Mouse (Mus musculus) CH12.LX (cell line): ENCODE measurements around the gene Ctdspl2. TPM values are rescaled to one million over a fixed set of nuclear protein-coding genes. Genes with fewer than 3 reads are reported as not detected.

ENCODE experiments used
- DNase-seq: peaks from one replicate; pipeline ENCODE4 v3.0.0-alpha.2; 2013; ENCODE audit errors: extremely low read depth
- H3K27ac ChIP-seq: 2 replicates; pipeline ENCODE4 v1.5.1; 2012; ENCODE audit warnings: low read depth, mild to moderate bottlenecking, control low read depth, moderate library complexity; ENCODE audit not compliant: insufficient read depth
- H3K27me3 ChIP-seq: replicated peaks from 2 replicates; pipeline ENCODE3; 2012; ENCODE audit warnings: inconsistent platforms
- H3K36me3 ChIP-seq, 2 experiments: replicated peaks in 1 of 2; 2 replicates each; pipeline versions ENCODE3 to v1.6.1; 2012; ENCODE audit warnings: inconsistent platforms in 1 of 2, low read length in 1 of 2, mild to moderate bottlenecking in 1 of 2, mixed read lengths in 1 of 2, moderate library complexity in 1 of 2; ENCODE audit not compliant: control insufficient read depth in 1 of 2, insufficient read depth in 1 of 2
- H3K4me1 ChIP-seq, 2 experiments: 2 replicates each; pipeline ENCODE4 v1.6.1; 2012; ENCODE audit warnings: inconsistent platforms in 1 of 2, moderate library complexity in 1 of 2; ENCODE audit not compliant: insufficient read depth in 2 of 2, control insufficient read depth in 1 of 2
- H3K4me2 ChIP-seq: 2 replicates; pipeline ENCODE4 v1.6.1; 2012; ENCODE audit warnings: low read depth, mild to moderate bottlenecking, control low read depth; ENCODE audit not compliant: poor library complexity, insufficient read depth, severe bottlenecking
- H3K4me3 ChIP-seq, 3 experiments: fragments of 150-350 bp in 1 of 3; sonication (generic) in 1 of 3; replicated peaks in 1 of 3; 2 replicates each; pipeline versions ENCODE3 to v1.5.1; 2011 to 2012; ENCODE audit warnings: low read depth in 2 of 3, low read length in 2 of 3, mild to moderate bottlenecking in 2 of 3, moderate library complexity in 2 of 3, control low read depth in 1 of 3, improper control_type of control experiment in 1 of 3, inconsistent platforms in 1 of 3, mixed read lengths in 1 of 3; ENCODE audit not compliant: poor library complexity in 1 of 3
- H3K79me2 ChIP-seq: replicated peaks from 2 replicates; pipeline ENCODE4 v1.6.1; 2012; ENCODE audit warnings: mild to moderate bottlenecking, moderate library complexity; ENCODE audit not compliant: control insufficient read depth, poor library complexity, insufficient read depth, severe bottlenecking; ENCODE audit errors: extremely low read depth
- H3K9ac ChIP-seq: 2 replicates; pipeline ENCODE4 v1.6.1; 2012; ENCODE audit warnings: low read depth, mild to moderate bottlenecking, control low read depth, moderate library complexity; ENCODE audit not compliant: insufficient read depth
- H3K9me3 ChIP-seq: replicated peaks from 2 replicates; pipeline ENCODE3; 2012; ENCODE audit warnings: low read length, inconsistent platforms, mixed read lengths
- BHLHE40 ChIP-seq: IDR thresholded peaks from 2 replicates; pipeline ENCODE4 v1.6.1; 2011; ENCODE audit warnings: mild to moderate bottlenecking, low read depth, low read length, improper control_type of control experiment
- CHD1 ChIP-seq: IDR thresholded peaks from 2 replicates; pipeline ENCODE4 v1.6.1; 2012; ENCODE audit warnings: low read depth, low read length, improper control_type of control experiment, inconsistent platforms
- CHD2 ChIP-seq: IDR thresholded peaks from 2 replicates; pipeline ENCODE4 v1.6.1; 2011; ENCODE audit warnings: low read length, improper control_type of control experiment
- CTCF ChIP-seq, 2 experiments: IDR thresholded peaks in 1 of 2; conservative IDR thresholded peaks in 1 of 2; 2 replicates each; pipeline ENCODE4 v1.5.1; 2011 to 2012; ENCODE audit warnings: low read depth in 2 of 2, low read length in 2 of 2, improper control_type of control experiment in 1 of 2, inconsistent platforms in 1 of 2, mild to moderate bottlenecking in 1 of 2, moderate library complexity in 1 of 2
- E2F4 ChIP-seq: IDR thresholded peaks from 2 replicates; pipeline ENCODE4 v1.6.1; 2011; ENCODE audit warnings: low read depth, low read length, improper control_type of control experiment; ENCODE audit not compliant: insufficient replicate concordance
- ELF1 ChIP-seq: IDR thresholded peaks from 2 replicates; pipeline ENCODE4 v1.6.1; 2014; ENCODE audit warnings: low read depth, mild to moderate bottlenecking, inconsistent platforms, low read length, improper control_type of control experiment
- EP300 ChIP-seq: IDR thresholded peaks from 2 replicates; pipeline ENCODE4 v1.6.1; 2011; ENCODE audit warnings: low read length, improper control_type of control experiment
- ETS1 ChIP-seq: conservative IDR thresholded peaks from 2 replicates; pipeline ENCODE4 v1.6.1; 2012; ENCODE audit warnings: low read depth, mild to moderate bottlenecking, inconsistent platforms, low read length, improper control_type of control experiment, moderate library complexity
- HCFC1 ChIP-seq: IDR thresholded peaks from 2 replicates; pipeline ENCODE4 v1.6.1; 2012; ENCODE audit warnings: low read depth, mild to moderate bottlenecking, inconsistent platforms, low read length, improper control_type of control experiment
- IRF4 ChIP-seq: IDR thresholded peaks from 2 replicates; pipeline ENCODE4 v1.6.1; 2014; ENCODE audit warnings: low read depth, mild to moderate bottlenecking, inconsistent platforms, low read length, improper control_type of control experiment
- JUN ChIP-seq: IDR thresholded peaks from 2 replicates; pipeline ENCODE4 v1.6.1; 2011; ENCODE audit warnings: low read depth, mild to moderate bottlenecking, low read length, improper control_type of control experiment, moderate library complexity; ENCODE audit not compliant: insufficient read depth
- KAT2A ChIP-seq: IDR thresholded peaks from 2 replicates; pipeline ENCODE4 v1.6.1; 2012; ENCODE audit warnings: low read length, improper control_type of control experiment, inconsistent platforms; ENCODE audit not compliant: insufficient replicate concordance
- MAX ChIP-seq: IDR thresholded peaks from 2 replicates; pipeline ENCODE4 v1.6.1; 2011; ENCODE audit warnings: low read length, improper control_type of control experiment
- MEF2A ChIP-seq: IDR thresholded peaks from 2 replicates; pipeline ENCODE4 v1.6.1; 2014; ENCODE audit warnings: low read depth, mild to moderate bottlenecking, inconsistent platforms, low read length, improper control_type of control experiment, borderline replicate concordance
- NELFE ChIP-seq: IDR thresholded peaks from 2 replicates; pipeline ENCODE4 v1.6.1; 2011; ENCODE audit warnings: low read depth, low read length, improper control_type of control experiment
- NRF1 ChIP-seq: IDR thresholded peaks from 2 replicates; pipeline ENCODE4 v1.6.1; 2014; ENCODE audit warnings: low read depth, mild to moderate bottlenecking, inconsistent platforms, low read length, improper control_type of control experiment, moderate library complexity
- PAX5 ChIP-seq: IDR thresholded peaks from 2 replicates; pipeline ENCODE4 v1.6.1; 2012; ENCODE audit warnings: low read length, inconsistent platforms, mixed read lengths
- POLR2A ChIP-seq: IDR thresholded peaks from 2 replicates; pipeline ENCODE4 v1.6.1; 2011; ENCODE audit warnings: low read depth, mild to moderate bottlenecking, improper control_type of control experiment, low read length
- RAD21 ChIP-seq: IDR thresholded peaks from 2 replicates; pipeline ENCODE4 v1.6.1; 2011; ENCODE audit warnings: low read depth, mild to moderate bottlenecking, low read length, improper control_type of control experiment, moderate library complexity
- RCOR1 ChIP-seq: conservative IDR thresholded peaks from 2 replicates; pipeline ENCODE4 v1.6.1; 2012; ENCODE audit warnings: low read depth, mild to moderate bottlenecking, inconsistent platforms, low read length, improper control_type of control experiment
- SIN3A ChIP-seq: IDR thresholded peaks from 2 replicates; pipeline ENCODE4 v1.6.1; 2012; ENCODE audit warnings: low read length, improper control_type of control experiment, inconsistent platforms
- SMC3 ChIP-seq: IDR thresholded peaks from 2 replicates; pipeline ENCODE4 v1.6.1; 2011; ENCODE audit warnings: low read depth, low read length, improper control_type of control experiment
- UBTF ChIP-seq: IDR thresholded peaks from 2 replicates; pipeline ENCODE4 v1.6.1; 2012; ENCODE audit warnings: low read depth, mild to moderate bottlenecking, inconsistent platforms, low read length, improper control_type of control experiment, moderate library complexity
- USF1 ChIP-seq: IDR thresholded peaks from 2 replicates; pipeline ENCODE4 v1.6.1; 2014; ENCODE audit warnings: low read depth, mild to moderate bottlenecking, inconsistent platforms, low read length, improper control_type of control experiment
- USF2 ChIP-seq: conservative IDR thresholded peaks from 2 replicates; pipeline ENCODE4 v1.6.1; 2011; ENCODE audit warnings: low read depth, low read length, improper control_type of control experiment
- ZC3H11A ChIP-seq: IDR thresholded peaks from 2 replicates; pipeline ENCODE4 v1.6.1; 2012; ENCODE audit warnings: low read depth, mild to moderate bottlenecking, inconsistent platforms, low read length, improper control_type of control experiment
- ZMIZ1 ChIP-seq: IDR thresholded peaks from 2 replicates; pipeline ENCODE4 v1.6.1; 2012; ENCODE audit warnings: low read depth, mild to moderate bottlenecking, inconsistent platforms, low read length, improper control_type of control experiment
- ZNF384 ChIP-seq: IDR thresholded peaks from 2 replicates; pipeline ENCODE4 v1.6.1; 2012; ENCODE audit warnings: low read depth, low read length, improper control_type of control experiment, inconsistent platforms
- dilution Hi-C: fragments of 300-500 bp; cut with MboI; formaldehyde crosslinking; loops from 2 replicates; pipeline ENCODE4 v1.14.3; 2020; ENCODE audit warnings: low sequenced_read_pairs; ENCODE audit not compliant: extremely low pct_unique_long_range_greater_than_20kb, extremely low pct_ligation_motif_present
- in situ Hi-C: fragments of 300-500 bp; cut with MboI; formaldehyde crosslinking; loops from 3 replicates; pipeline ENCODE4 v1.14.3; 2019; ENCODE audit warnings: low sequenced_read_pairs, low pct_ligation_motif_present, low pct_unique_long_range_greater_than_20kb, mixed read lengths
- polyA plus RNA-seq: library from polyadenylated mRNA; unstranded; fragments of >175 nt; gene quantifications from 2 replicates; pipeline ENCODE4 v1.2.1, GENCODE M21; 2012; ENCODE audit warnings: low read depth; ENCODE audit not compliant: insufficient read length
- total RNA-seq, 2 experiments: library from RNA; depleted of rRNA; stranded (reverse); fragments of 300-350 nt in 1 of 2; fragments of >200 nt in 1 of 2; gene quantifications; 2 replicates each; pipeline ENCODE4 v1.2.3; 2012 to 2014

Ctdspl2 gene
- total and polyA plus RNA-seq, 3 experiments = 24.0 to 55.8 (median 28.5) TPM

DNA sequence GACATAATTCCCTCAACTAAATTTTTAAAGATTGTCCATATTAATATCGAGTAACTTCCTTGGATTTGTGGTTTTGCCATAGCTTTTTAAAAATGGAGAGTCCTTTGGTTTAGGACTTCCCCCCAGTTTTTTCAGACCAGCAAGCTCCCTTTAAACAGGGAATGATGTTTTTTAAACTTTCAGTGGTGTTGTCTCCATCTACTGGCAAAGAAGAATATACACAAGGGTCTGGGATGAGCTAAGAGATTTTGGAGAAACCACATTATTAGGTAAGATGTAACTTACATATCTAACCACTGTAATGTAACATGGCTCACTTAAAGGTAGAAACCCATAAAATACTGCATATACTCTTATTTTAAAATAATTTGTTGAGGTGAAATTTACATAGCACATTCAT is 39.9 kb downstream of the Ctdspl2 start:
- Histone ChIP-seq H3K27ac (no peak overlapping the region), H3K79me2 (no peaks in the 10 kb centered on the region), H3K9ac (no peak overlapping the region), H3K4me3 (no peak overlapping the region), H3K27me3 (no peaks in the 10 kb centered on the region), H3K36me3 (peaks cover 11 to 48% of the 10 kb centered on the region in 2 experiments), H3K9me3 (no peaks in the 10 kb centered on the region), H3K4me1 (no peaks in the 10 kb centered on the region), H3K4me2 (no peak overlapping the region)
- in situ Hi-C loops (no loop called here), dilution Hi-C loops (no loop called here)
- TF ChIP-seq ZNF384 (no peak; the same call in 1 of the 2 replicates), HCFC1 (no peak), RAD21 (peak; percentile 35), NRF1 (no peak), SMC3 (peak; percentile 22; the same call in 1 of the 2 replicates), ELF1 (no peak), PAX5 (no peak), NELFE (no peak), CTCF (conservative IDR thresholded peaks at IDR 0.05 in 1 of 2, IDR thresholded peaks at IDR 0.05 in 1 of 2; ENCODE audit: low read depth in 2 of 2, low read length in 2 of 2) (peak in 1 of 2 experiments; percentile 54; a peak in 2 of 4 replicates), RCOR1 (no peak), CHD2 (no peak), MEF2A (no peak), MAX (no peak)
- no peak for DNase-seq

DNA sequence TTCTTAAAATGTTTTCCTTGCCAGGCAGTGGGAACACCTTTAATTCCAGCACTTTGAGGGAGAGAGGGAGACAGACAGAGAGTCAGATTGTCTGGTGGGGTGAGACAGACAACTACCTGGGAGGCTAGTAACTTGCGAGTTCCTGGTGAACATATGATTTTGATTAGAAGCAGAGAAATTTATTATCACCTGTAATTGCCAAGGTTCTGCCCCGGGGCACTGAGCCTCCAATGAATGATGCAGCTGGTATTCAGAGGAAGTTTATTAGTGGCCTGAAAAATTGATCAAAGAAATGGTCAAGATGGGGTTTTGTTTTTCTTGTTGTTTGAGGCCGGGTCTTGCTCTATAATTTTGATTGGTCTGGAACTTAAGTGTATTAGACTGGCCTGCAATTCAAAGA is 53.0 kb downstream of the Ctdspl2 start:
- no peaks in the 10 kb centered on the region for H3K27me3 ChIP-seq
- no peaks in the 10 kb centered on the region for H3K9me3 ChIP-seq
- no peak for TF ChIP-seq SMC3
- no peak for TF ChIP-seq POLR2A
- TF ChIP-seq PAX5 = no peak
- no peak for TF ChIP-seq IRF4
- TF ChIP-seq RAD21 = no peak
- TF ChIP-seq ETS1 = no peak
- no peak for TF ChIP-seq HCFC1
- no peak for TF ChIP-seq USF1
- no peak for TF ChIP-seq SIN3A
- no peak for TF ChIP-seq E2F4
- no peak for TF ChIP-seq UBTF
- TF ChIP-seq USF2 = no peak
- TF ChIP-seq BHLHE40 = no peak
- TF ChIP-seq KAT2A = no peak
- TF ChIP-seq JUN = no peak
- no peak for TF ChIP-seq ZC3H11A
- TF ChIP-seq EP300 = no peak
- no peak for TF ChIP-seq CHD1
- no peak for TF ChIP-seq ZMIZ1
- in situ Hi-C loops (no loop called here), dilution Hi-C loops (no loop called here)
- H3K36me3 ChIP-seq = peaks cover 10 to 30% of the 10 kb centered on the region in 2 experiments
- H3K27ac ChIP-seq = no peak overlapping the region
- H3K9ac ChIP-seq = no peak overlapping the region
- no peak overlapping the region for H3K4me3 ChIP-seq
- DNase-seq = no peak
- no peak overlapping the region for H3K4me2 ChIP-seq
- H3K79me2 ChIP-seq = no peaks in the 10 kb centered on the region
- H3K4me1 ChIP-seq = peaks cover 0 to 31% of the 10 kb centered on the region in 2 experiments; a peak in 2 of 4 replicates
